Mouse (Mus musculus) forebrain, embryonic 12.5 days (tissue): ENCODE data around the gene Map3k5. TPM values are rescaled to one million over a fixed set of nuclear protein-coding genes. Genes with fewer than 3 reads are reported as not detected.

Experiments used
- ATAC-seq: fragments of 200-750 bp; cut with Nextera tagmentation; 2 replicates; pipeline ENCODE4 v1.8.0; 2017; ENCODE audit warnings: moderate TSS enrichment; ENCODE audit not compliant: low FRiP score
- H3K27ac ChIP-seq: fragments of 300-500 bp; sonication (generic); 2 replicates; pipeline ENCODE4 v1.5.1; 2016; ENCODE audit warnings: mild to moderate bottlenecking
- H3K27me3 ChIP-seq: fragments of 300-500 bp; sonication (generic); 2 replicates; pipeline ENCODE4 v1.6.1; 2016; ENCODE audit warnings: mild to moderate bottlenecking
- H3K36me3 ChIP-seq: fragments of 300-500 bp; sonication (generic); replicated peaks from 2 replicates; pipeline ENCODE4 v1.6.1; 2016; ENCODE audit warnings: mild to moderate bottlenecking
- H3K4me1 ChIP-seq: fragments of 300-500 bp; sonication (generic); 2 replicates; pipeline ENCODE4 v1.6.1; 2016
- H3K4me2 ChIP-seq: fragments of 300-500 bp; sonication (generic); 2 replicates; pipeline ENCODE4 v1.6.1; 2016; ENCODE audit warnings: mild to moderate bottlenecking, moderate library complexity
- H3K4me3 ChIP-seq: fragments of 300-500 bp; sonication (generic); replicated peaks from 2 replicates; pipeline ENCODE4 v1.5.1; 2016; ENCODE audit warnings: mild to moderate bottlenecking
- H3K9ac ChIP-seq: fragments of 300-500 bp; sonication (generic); 2 replicates; pipeline ENCODE4 v1.6.1; 2016; ENCODE audit warnings: mild to moderate bottlenecking
- H3K9me3 ChIP-seq: fragments of 300-500 bp; sonication (generic); 2 replicates; pipeline ENCODE4 v1.6.1; 2016
- WGBS: fragments of 180-500 bp; shearing (Covaris S2); methylation state at CpG from one replicate; pipeline ENCODE4 v1.1.7; 2016; 5-methylcytosine and 5-hydroxymethylcytosine counted together
- polyA plus RNA-seq: library from polyadenylated mRNA; unstranded; fragments of >200 nt; fragmentation: Nextera tagmentation; extraction: Ambion mirVana; gene quantifications from 2 replicates; pipeline ENCODE4 v1.2.1, GENCODE M21; 2016

Map3k5 gene
- polyA plus RNA-seq, 1 experiment from 2014 or later: 0.64 TPM

DNA sequence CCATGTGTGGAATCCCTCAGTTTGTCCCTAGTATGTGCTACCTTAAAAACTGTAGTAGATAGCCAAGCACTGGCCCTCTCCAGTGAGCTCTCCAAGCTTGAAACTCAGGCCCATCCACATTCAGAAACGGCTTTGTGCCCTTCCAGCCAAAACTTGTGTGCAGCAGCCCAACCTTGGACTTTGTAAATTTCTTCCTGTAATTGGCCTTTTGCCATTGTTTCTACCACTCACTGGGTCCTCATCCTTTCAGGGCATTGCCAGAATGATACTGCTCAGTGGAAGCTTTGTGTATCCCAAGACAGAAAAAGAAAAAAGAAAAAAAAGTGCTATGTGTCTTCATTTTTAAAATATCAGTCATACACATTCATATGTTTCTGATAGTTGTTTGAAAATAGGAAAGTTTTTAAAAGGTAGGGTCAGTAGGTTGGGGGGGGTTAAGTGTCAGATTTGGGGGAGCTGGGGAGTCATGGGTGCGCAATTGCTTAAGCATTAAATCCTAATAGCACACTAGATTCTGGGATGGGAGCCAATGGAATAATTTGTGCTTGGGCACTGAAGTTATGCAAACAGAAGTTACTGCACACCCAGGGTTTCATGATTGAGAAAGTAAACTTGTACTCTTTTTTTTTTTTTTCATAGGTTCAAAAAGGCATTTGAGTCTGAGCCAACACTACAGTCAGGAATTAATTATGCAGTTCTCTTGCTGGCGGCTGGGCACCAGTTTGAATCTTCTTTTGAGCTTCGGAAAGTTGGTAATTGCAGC lies 111.6 kb downstream of the Map3k5 start:
- H3K9me3 ChIP-seq: no peaks in the 10 kb centered on the region
- no peaks in the 10 kb centered on the region for H3K36me3 ChIP-seq
- no peak for ATAC-seq
- H3K4me2 ChIP-seq: no peak overlapping the region
- no peaks in the 10 kb centered on the region for H3K4me1 ChIP-seq
- no peak overlapping the region for H3K9ac ChIP-seq
- WGBS: 71% methylated on average over 4 of the region's 4 CpGs
- H3K4me3 ChIP-seq: no peak overlapping the region
- H3K27ac ChIP-seq: no peak overlapping the region
- H3K27me3 ChIP-seq: no peaks in the 10 kb centered on the region

DNA sequence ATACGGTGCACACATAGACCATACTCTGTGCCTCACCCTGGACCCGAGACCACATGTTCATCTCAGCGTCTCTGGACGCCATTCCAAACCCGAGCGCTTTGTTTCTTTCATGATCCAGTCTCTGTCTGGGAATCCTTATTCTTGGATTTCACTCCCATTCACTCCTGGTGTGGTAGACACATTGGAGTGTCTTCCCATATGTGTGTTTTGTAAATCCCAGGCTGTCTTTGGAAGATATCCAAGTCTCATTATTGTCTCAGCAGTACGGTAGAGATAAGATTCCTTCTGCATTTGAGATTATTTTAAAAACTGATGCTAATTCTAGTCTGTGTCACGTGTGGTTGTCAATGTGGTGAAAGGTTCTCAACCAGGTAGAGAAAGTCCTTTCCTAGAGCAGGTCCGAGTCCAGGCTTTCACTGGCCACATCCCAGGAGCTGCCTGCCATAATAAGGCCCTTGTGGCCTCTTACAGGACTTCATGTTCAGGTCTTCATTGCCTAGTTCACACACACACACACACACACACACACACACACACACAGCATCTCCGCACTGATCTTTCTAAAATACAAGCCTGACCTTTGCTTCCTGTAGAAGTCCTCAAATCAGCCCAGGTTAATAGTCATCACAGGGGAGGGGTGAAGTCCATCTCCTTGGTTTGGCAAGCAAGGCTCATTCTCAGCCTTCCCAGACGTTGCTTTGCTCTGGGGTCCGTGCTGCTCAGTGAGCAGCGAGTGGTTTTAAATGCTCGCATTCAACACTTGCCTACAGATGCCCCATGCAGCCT lies 122.8 kb downstream of the Map3k5 start:
- ATAC-seq: no peak
- H3K4me3 ChIP-seq: no peak overlapping the region
- H3K9me3 ChIP-seq: no peaks in the 10 kb centered on the region
- H3K4me2 ChIP-seq: no peak overlapping the region
- no peak overlapping the region for H3K27ac ChIP-seq
- H3K36me3 ChIP-seq: no peaks in the 10 kb centered on the region
- no peaks in the 10 kb centered on the region for H3K4me1 ChIP-seq
- no peak overlapping the region for H3K9ac ChIP-seq
- WGBS: 93% methylated on average over 14 of the region's 14 CpGs
- H3K27me3 ChIP-seq: no peaks in the 10 kb centered on the region

DNA sequence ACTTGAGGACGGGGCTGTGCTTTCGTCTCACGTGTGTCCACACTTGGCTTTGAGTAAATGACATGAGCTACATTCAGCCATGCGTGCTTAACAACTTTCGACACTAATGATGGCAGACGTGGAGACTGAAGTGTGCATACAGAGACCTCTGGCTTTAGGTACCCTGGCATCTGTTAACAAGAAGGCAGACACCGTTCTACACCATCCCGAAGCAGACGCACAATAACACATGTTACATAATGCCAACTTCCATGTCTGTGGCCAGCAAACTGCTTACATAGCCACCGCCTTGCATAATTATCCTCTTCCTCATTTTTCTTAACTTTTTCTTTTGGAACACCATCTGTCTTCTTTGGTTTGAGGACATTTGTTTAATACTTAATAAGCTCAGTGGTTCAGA lies 123.8 kb downstream of the Map3k5 start:
- Histone ChIP-seq H3K9ac (no peak overlapping the region), H3K9me3 (no peaks in the 10 kb centered on the region), H3K27ac (no peak overlapping the region), H3K4me1 (no peaks in the 10 kb centered on the region), H3K4me2 (no peak overlapping the region), H3K27me3 (no peaks in the 10 kb centered on the region), H3K36me3 (no peaks in the 10 kb centered on the region), H3K4me3 (no peak overlapping the region)
- 80% methylated on average over 10 of the region's 10 CpGs for WGBS
- ATAC-seq: no peak

DNA sequence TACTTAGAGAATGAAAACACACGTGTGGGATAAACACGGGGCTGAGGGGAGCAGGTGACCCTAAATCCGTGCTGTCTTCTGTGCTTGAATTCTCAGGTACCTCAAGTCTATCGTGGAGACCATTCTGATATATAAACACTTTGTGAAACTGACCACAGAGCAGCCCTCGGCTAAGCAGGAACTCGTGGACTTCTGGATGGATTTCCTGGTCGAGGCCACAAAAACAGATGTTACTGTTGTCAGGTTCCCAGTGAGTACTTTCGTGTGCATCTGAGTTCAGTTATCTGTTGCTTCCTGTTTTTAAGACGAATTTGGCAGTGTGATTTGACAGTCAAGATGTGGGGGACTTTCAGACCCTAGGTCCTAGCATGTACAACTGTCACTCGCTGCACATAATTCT lies 124.6 kb downstream of the Map3k5 start:
- Histone ChIP-seq H3K27ac (no peak overlapping the region), H3K9me3 (no peaks in the 10 kb centered on the region), H3K36me3 (no peaks in the 10 kb centered on the region), H3K4me1 (no peaks in the 10 kb centered on the region), H3K4me2 (no peak overlapping the region), H3K27me3 (no peaks in the 10 kb centered on the region), H3K4me3 (no peak overlapping the region), H3K9ac (no peak overlapping the region)
- ATAC-seq: no peak
- 88% methylated on average over 10 of the region's 10 CpGs for WGBS

DNA sequence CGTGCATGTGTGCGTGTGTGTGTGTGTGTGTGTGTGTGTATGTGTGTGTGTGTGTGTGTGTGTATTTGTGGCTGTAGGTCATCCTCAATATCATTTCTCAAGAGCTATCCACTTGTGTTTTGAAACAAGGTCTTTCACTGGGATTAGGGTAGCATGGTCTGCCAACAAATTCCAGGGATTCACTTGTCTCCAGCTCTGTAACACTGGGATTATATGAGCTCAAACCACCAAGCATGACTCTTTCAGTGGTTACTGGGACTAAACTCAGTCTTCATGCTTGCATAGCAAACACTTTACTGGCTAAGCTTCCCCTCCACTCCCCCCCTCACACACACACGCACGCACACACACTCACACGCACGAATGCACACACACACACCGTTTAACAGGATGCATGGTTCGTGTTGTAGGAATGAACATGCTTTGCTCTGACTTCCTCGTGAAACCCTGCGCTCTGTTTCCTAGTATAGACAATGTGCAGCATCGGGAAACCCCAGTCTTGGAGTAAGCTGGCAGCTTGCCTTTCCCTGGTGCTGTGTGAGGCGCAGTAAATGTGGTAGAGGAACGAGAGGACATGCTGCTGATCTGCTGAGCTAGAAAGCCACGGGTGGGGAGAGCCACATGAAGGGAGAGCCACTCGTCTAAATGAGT lies 126.2 kb downstream of the Map3k5 start:
- ATAC-seq: no peak
- Histone ChIP-seq H3K9ac (no peak overlapping the region), H3K4me1 (no peaks in the 10 kb centered on the region), H3K36me3 (no peaks in the 10 kb centered on the region), H3K27ac (no peak overlapping the region), H3K4me2 (no peak overlapping the region), H3K9me3 (no peaks in the 10 kb centered on the region), H3K27me3 (no peaks in the 10 kb centered on the region), H3K4me3 (no peak overlapping the region)
- 75% methylated on average over 15 of the region's 15 CpGs for WGBS

DNA sequence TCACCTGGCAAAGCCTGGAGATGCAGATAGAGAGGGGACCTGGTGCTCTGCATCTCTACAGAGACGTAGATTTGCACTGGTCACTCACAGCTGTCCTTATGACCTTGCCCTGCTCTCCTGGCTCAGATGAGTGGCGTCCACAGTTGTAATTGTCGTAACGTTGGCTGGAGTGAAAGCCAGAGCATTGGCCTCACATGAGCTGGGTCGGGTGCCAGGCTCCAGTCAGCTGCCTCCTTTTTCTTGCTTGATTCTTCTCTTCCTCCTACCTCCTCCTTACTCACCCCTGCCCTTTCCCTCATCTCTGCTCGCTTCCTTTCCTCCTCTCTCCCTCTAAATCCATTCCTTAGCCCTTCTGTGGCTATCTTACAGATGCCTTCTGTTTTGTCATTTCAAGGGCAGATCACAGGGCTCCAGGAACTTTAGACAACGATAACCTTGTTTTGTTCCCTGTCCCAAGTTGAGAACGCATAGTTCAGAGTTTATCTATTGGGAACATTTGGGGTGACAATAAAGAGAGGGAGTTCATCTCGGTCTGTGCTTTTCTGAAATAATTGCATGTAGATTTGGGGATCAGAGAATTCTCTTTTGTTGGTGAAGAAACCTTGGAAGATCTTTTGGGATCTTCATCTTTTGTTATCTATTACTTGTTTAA lies 130.4 kb downstream of the Map3k5 start:
- Histone ChIP-seq H3K9ac (no peak overlapping the region), H3K27me3 (no peaks in the 10 kb centered on the region), H3K27ac (no peak overlapping the region), H3K36me3 (no peaks in the 10 kb centered on the region), H3K4me1 (no peaks in the 10 kb centered on the region), H3K4me3 (no peak overlapping the region), H3K4me2 (no peak overlapping the region), H3K9me3 (no peaks in the 10 kb centered on the region)
- no peak for ATAC-seq
- WGBS: 80% methylated on average over 9 of the region's 9 CpGs

DNA sequence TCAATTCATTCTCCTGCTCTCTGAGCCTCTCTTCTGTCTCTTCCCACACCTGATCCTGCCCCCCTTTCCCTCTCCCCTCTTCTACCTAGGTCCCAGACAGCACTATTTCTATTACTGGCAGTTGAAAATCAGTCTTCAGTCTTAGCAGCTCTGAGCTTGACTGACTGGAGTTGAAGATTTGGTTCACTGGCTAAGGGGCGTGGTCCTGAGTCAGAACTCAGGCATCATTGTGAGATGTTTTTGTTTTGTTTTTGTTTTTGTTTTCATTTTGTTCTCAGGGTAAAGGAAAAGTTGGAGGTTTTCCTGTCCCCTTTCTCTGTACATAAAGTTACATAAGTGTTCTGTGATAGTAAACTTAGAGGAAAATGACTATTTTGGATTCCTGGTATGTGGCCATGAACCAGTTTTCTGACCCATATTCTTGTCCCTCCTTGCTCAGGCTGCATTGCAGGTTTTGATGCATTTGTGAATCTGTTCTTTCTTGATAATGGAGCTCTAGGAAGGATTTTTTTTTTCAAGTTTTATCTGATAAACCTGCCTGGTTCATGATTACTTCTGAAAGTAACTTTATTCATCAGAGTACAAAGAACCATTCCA lies 131.9 kb downstream of the Map3k5 start:
- Histone ChIP-seq H3K9me3 (no peaks in the 10 kb centered on the region), H3K4me1 (no peaks in the 10 kb centered on the region), H3K27me3 (no peaks in the 10 kb centered on the region), H3K9ac (no peak overlapping the region), H3K36me3 (no peaks in the 10 kb centered on the region), H3K4me3 (no peak overlapping the region), H3K27ac (no peak overlapping the region), H3K4me2 (no peak overlapping the region)
- ATAC-seq: no peak
- WGBS: 86% methylated on average over 1 of the region's 1 CpGs

DNA sequence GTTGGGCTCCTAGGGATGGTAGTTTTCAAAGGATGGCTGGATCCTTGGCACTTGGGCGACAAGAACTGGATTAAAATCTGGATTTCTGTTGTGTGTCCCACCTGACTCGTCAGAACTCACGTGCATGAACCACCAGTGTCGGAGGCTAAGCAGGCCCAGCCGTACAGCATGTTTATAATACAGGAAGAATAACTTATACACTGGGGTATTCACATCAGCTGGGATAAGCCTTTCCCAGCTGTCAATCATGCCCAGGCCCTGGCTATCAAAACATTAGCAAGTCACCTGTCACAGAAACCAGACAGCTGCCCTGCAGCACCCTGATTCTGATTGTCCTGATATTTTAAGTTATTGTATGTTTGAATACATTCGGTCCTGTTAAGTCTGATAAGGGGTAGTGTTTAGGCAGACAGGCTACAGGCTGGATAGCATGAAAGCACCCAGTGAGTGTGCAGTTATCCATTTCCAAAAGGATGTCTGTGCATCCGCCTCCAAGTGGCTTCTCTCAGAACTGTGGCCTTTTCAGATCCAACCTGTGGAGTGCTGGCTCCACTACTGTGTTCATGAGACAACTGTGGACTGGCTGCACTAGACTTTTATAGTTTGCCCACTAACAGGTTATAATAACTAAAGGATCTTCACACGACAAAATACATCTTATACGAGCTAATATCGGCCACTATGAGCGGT lies 135.6 kb downstream of the Map3k5 start:
- Histone ChIP-seq H3K36me3 (no peaks in the 10 kb centered on the region), H3K9me3 (no peaks in the 10 kb centered on the region), H3K4me3 (no peak overlapping the region), H3K9ac (no peak overlapping the region), H3K4me2 (no peak overlapping the region), H3K27ac (no peak overlapping the region), H3K4me1 (no peaks in the 10 kb centered on the region), H3K27me3 (no peaks in the 10 kb centered on the region)
- ATAC-seq: no peak
- 90% methylated on average over 11 of the region's 11 CpGs for WGBS

DNA sequence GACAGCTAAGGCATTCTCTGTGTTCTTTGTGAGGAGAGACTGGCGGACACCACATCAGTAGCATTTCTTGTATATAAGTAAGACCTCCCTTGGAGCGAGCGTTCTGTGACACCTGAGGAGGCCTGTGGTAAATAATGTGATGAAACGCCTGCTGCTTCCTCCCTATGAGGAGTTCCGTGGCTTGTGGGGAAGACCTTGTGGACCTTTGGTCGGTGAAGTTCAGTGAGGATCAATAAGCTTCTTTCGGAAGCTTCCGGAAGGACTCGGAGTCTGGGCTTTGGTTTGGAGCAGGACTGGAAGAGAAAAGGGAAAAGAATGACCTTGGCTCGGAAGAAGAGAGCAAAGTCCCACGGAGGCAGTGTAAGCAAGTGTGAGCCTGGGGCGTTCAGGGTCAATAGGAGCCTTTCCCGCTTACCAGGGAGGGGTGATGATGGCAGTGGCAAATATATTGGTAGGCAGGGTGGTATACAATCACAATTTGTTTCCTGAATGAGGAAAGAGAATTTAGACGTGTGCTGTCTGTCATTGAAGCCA lies 136.4 kb downstream of the Map3k5 start:
- H3K27ac ChIP-seq: no peak overlapping the region

DNA sequence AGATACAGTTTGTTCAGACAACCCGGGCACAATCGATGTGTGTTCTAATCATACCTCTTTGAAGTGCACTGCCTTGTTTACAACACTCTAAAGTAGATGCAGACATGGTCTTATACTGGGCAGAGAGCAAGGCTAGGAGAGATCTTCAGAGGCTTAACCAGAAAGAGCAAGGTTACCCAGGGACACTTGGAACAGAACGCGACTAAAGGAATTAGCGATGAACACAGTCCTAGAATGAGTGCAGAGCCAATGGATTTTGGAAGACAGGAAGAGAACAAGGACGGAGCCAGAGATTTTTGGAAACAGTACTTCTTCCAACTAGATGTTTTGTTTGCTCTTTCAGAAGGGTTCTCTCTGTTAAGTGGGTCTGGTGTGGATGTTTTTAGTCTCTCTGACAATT lies 137.4 kb downstream of the Map3k5 start:
- Histone ChIP-seq H3K27me3 (no peaks in the 10 kb centered on the region), H3K4me3 (no peak overlapping the region), H3K9ac (no peak overlapping the region), H3K4me2 (no peak overlapping the region), H3K27ac (no peak overlapping the region), H3K4me1 (no peaks in the 10 kb centered on the region), H3K36me3 (no peaks in the 10 kb centered on the region), H3K9me3 (no peaks in the 10 kb centered on the region)
- ATAC-seq: no peak
- WGBS: 96% methylated on average over 6 of the region's 6 CpGs

More for the DNA sequence above, 136.4 kb downstream of the Map3k5 start:
- no peak for ATAC-seq
- no peaks in the 10 kb centered on the region for H3K27me3 ChIP-seq
- WGBS: 88% methylated on average over 14 of the region's 14 CpGs
- H3K4me1 ChIP-seq: no peaks in the 10 kb centered on the region
- H3K9ac ChIP-seq: no peak overlapping the region
- no peaks in the 10 kb centered on the region for H3K36me3 ChIP-seq
- H3K9me3 ChIP-seq: no peaks in the 10 kb centered on the region
- no peak overlapping the region for H3K4me2 ChIP-seq
- H3K4me3 ChIP-seq: no peak overlapping the region

DNA sequence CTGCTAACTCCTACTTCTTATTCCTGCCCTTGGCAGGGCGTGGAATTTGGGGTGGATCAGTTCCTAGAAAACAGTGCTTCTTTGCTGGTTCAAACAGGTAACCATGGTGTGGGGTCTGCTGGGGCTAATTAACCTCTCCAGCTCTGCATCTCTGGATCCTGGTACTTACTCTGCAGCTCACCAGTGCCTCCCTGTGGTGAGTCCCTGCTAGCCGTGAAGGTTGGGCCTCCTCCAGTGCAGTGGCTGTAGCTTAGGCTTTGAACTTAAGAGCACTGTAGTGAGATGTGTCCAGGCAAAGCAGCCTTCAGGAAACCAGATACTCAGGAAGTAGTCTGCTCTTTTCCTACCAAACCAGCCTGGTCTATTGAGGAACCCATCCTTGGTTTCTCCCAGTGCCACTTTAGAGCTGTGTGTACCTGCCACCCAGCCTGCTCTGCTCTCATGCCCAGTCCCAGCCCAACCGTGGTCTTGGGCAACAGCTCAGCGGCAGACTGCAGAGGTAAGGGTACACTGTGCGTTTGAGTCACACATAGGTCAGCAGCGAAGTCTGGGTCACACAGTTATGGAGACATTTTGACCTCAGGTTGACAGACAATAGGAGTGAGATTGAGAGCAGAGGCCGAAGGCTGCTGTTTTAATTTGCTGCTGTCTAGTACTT lies 139.1 kb downstream of the Map3k5 start:
- H3K27ac ChIP-seq: no peak overlapping the region
- H3K4me3 ChIP-seq: no peak overlapping the region
- no peaks in the 10 kb centered on the region for H3K36me3 ChIP-seq
- ATAC-seq: peak; percentile 46; the same call in 1 of the 2 replicates
- H3K9ac ChIP-seq: no peak overlapping the region
- H3K9me3 ChIP-seq: no peaks in the 10 kb centered on the region
- 66% methylated on average over 7 of the region's 7 CpGs for WGBS
- H3K27me3 ChIP-seq: no peaks in the 10 kb centered on the region
- H3K4me2 ChIP-seq: no peak overlapping the region
- no peaks in the 10 kb centered on the region for H3K4me1 ChIP-seq
